Mouse (Mus musculus): ENCODE measurements around the gene Alg14.

GRCm38 (mm10) chr3:121369517-121369916, 77.9 kb downstream of the Alg14 start:
- TF ChIP-seq TAL1 (IDR thresholded peaks at IDR 0.05; ENCODE audit: low read length) = no peak
- TF ChIP-seq GATA1 (IDR thresholded peaks at IDR 0.05; ENCODE audit: low read length) = no peak

Data from erythroblast, embryonic 14.5 days (primary cell).